Mouse (Mus musculus) kidney, adult 18-20 months (tissue): ENCODE data around the gene Gm4869.

Source experiments
- DNase-seq: peaks from one replicate; pipeline ENCODE4 v3.0.0; 2021

Gene Gm4869

GRCm38 (mm10) chr5:140472336-140472735 lies 26.9 kb downstream of the Gm4869 start:
- DNase-seq, result no peak

DNA sequence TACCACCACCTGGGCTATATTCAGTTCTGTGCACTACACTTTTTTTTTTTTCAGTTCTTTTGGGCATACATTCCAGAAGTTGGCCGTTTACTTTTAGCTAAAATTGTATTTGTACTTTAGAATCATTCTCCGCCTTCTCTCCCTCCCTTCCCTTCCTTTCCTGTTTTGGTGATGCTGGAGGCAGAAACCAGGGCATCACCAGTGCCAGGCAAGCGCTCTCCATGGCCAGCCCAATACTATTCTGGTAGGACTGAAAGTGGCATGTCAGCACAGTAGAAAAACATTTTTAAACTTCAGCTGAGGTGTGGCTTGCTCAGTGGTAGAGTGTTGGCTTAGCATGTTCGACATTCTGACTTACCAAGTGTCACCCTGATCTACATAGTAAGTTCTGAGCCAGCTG lies 36.0 kb downstream of the Gm4869 start:
- DNase-seq, result no peak

DNA sequence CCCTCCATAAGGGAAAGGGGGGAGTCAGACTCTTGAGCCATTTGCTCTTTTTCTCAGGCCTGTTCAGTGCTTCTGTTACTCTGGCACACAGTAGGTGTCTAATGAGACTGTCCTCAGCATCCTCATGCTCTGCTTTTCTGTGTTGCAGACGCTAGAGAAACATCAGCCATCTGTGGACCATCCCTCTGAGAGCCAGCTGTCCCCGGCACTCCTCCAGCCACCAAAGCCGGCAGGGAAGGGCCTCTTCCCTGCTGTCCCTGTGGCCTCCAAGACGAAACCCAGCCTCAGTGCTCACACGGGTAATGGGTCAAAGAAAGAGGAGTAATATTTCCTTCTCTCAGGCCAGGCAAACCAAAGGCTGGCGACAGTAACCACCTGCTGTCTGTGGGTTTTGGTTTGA lies 45.7 kb downstream of the Gm4869 start:
- DNase-seq, result no peak

GRCm38 (mm10) chr5:140492684-140493233 lies 47.3 kb downstream of the Gm4869 start:
- no peak for DNase-seq

- no peak for DNase-seq
These were observed 52.7 kb downstream of the Gm4869 start for GRCm38 (mm10) chr5:140498176-140498575.

- DNase-seq, result no peak
These were observed 55.3 kb downstream of the Gm4869 start for GRCm38 (mm10) chr5:140500736-140501135.

GRCm38 (mm10) chr5:140501982-140502836 lies 56.8 kb downstream of the Gm4869 start:
- no peak for DNase-seq

- peak; percentile 82 for DNase-seq
These were observed 57.5 kb downstream of the Gm4869 start for GRCm38 (mm10) chr5:140502925-140503324.

DNA sequence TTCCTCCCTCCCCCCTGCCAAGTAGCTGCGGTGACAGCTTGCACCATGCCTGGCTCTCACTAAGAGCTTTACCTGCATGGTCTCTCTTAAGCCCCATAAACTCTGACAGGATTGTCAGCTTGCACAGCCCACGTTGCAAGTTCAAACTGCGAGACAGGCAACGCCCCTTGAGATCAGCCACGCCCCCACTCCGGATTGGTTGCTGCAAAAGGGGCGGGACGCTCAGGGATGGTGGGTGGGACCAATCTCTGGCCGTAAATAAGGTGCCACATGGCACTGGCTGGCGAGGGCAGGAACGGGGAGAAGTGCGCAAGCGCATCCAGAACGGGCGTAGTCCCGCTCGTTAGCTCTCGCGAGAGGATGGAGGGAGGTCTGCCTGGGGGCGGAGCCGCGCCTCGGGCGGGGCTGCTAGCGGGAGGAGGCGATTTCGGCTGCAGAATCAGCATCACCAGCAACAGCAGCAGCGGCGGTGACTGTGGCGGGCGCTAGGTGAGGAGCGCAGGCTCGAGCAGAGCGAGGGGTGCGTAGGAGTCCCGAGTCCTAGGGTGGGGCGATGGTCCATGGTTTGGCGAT lies 59.8 kb downstream of the Gm4869 start, which contains the start of gene Chst12:
Gene Chst12, plus strand, starts transcription at position 343 of the 573 bp plus-strand sequence.
- DNase-seq, result peak; percentile 98

DNA sequence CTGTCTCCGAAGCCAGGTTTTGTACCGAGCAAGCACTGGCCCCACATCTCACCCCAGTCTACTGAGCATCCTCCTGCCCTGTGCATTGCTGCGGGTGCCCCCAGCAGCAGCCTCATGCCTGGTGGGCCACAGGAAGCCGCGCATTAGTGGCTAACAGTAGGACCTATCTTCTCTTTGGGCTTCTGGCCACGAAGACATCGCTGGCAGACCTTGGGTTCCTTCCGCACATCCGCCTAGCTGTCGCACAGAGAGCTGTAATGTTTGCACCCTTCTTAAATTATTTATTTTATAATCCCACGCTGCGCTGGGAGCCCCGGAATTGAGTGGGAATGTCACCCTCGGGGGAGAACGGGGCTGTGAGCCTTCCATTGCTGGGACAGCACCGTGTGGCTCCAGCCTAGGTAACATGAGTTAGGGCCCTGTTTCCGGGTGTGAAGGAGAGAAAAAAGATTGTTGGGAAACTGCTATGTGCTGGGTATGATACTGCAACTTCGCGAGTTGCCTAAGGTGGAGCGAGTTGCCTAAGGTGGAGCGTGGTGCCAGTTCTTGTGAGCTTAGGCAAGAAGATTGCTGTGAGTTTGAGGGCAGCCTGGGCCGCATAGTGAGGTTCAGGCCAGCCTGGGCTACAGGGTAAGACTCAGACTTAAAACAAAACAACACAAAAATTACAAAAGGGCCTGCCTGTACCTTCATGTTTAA lies 60.8 kb downstream of the Gm4869 start:
- DNase-seq, result no peak

GRCm38 (mm10) chr5:140507466-140508208 lies 62.2 kb downstream of the Gm4869 start:
- no peak for DNase-seq

DNA sequence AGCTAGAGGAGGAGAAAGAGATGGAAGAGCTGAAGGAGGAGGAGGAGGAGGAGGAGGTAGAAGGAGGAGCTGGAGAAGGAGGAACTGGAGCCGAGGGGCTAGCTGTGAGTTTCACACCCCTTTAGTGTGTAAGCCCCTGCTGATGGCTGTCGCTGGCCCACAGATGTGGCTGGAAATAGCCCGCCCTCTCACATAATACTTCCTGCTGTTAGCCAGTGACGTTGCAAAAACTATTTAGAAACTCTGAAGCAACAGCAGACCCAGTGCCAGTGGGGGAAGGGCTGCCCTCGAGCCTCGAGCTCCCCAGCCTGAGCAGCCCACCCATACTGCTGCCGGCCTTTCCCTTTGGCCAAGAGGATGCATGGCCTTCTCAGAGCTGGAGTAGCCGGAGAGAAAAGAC lies 63.2 kb downstream of the Gm4869 start:
- no peak for DNase-seq

GRCm38 (mm10) chr5:140509204-140509603 lies 63.8 kb downstream of the Gm4869 start:
- no peak for DNase-seq

DNA sequence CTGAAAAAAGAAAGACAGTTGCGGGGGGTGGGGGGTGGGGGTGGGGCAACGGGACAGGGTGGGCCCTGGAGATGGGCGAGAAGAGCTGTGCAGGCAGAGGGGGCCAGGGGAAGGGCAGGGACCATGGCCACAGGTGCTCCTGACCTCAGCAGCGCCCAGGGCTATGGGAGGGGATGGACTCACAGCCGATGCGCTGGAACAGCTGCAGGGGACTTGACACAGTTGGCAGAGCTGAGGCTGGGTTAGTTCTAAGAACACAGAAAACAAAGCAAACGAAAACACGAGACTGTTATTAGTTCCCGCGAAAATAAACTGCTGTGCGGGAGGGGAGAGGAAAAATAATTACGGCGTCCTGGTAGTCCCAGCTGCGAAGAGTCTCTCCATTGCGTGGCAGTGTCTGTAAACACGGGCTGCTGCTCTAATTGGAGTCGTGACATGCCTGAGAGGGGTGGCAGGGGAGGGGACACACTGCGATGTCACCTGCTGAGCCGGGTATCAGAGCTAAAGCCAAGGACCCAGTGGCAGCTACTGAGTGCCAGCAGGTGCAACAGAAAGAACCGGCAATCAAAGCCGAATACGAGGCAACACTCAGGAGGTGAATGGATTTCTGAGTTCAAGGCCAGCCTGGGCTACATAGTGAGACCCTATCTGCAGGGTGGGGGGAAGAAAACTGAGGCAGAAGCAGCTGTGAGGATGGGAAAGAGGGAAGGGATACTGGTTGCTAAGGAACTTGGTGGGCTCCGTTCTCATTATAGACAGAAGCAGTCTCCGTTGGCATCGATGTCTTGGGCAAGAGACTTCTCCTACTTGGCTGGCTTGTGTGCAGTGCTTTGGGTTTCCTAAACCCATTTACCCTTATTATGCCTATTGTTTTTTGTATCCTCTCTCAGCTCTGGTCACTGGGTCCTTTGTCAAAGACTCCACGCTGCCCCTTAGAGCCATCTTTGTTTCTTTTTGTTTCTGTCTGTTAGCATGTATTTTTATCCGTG lies 64.9 kb downstream of the Gm4869 start:
- DNase-seq, result no peak

- DNase-seq, result no peak
These were observed 68.5 kb downstream of the Gm4869 start for GRCm38 (mm10) chr5:140513921-140514320.

GRCm38 (mm10) chr5:140514799-140515486 lies 69.5 kb downstream of the Gm4869 start:
- no peak for DNase-seq

DNA sequence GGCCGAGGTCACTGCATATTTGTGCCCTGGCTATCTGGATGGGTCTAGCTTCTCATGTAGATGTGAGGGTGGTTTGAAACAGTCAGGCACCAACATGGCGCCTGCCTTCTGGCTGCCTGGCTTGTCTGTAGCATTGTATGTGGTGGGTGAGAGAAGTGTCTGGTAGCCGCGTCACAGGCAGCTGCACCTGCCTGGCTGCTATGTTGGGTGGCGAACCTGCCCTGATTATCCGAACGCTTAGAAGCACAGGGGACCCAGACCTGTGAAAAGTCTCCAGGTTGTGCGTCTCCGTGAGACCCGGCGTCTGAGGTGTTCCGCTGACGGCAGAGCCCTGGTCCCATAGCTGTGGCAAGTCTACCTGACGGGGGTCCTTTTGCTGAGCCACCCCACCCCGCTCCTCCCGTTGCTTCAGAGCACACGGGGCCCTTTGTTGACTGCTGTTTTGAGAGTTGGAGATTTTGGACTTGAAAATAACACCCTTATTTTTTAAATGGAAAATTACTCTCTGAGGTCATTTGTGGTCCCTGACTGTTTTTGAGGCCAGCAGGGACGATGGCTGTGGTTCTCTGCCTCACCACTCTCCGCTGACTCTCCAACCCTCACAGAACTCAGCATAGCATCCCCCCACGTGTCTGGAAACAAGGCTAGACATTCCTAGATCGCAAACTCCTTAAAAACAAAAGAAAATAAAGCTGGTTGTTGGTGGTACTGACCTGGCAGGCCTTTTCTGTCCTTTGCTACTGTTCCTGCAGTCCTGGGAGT lies 71.9 kb downstream of the Gm4869 start:
- no peak for DNase-seq

GRCm38 (mm10) chr5:140517921-140518230 lies 72.4 kb downstream of the Gm4869 start:
- no peak for DNase-seq

GRCm38 (mm10) chr5:140521196-140521595 lies 75.8 kb downstream of the Gm4869 start:
- DNase-seq, result no peak

GRCm38 (mm10) chr5:140526754-140527153 lies 81.3 kb downstream of the Gm4869 start:
- DNase-seq, result no peak
